Mouse (Mus musculus) hindbrain, embryonic 10.5 days (tissue): ENCODE results near the gene Cd300lg. TPM values are rescaled to one million over a fixed set of nuclear protein-coding genes. Genes with fewer than 3 reads are reported as not detected.

ENCODE experiments used
- DNase-seq: peaks from one replicate; pipeline ENCODE4 v3.0.0-alpha.2; 2017; ENCODE audit warnings: low spot score
- H3K27ac ChIP-seq: fragments of 300-500 bp; sonication (generic); 2 replicates; pipeline ENCODE4 v1.5.1; 2016; ENCODE audit warnings: mild to moderate bottlenecking, moderate library complexity
- H3K27me3 ChIP-seq: fragments of 300-500 bp; sonication (generic); 2 replicates; pipeline ENCODE4 v1.6.1; 2016; ENCODE audit warnings: mild to moderate bottlenecking; ENCODE audit not compliant: poor library complexity, insufficient read depth, severe bottlenecking
- H3K36me3 ChIP-seq: fragments of 300-500 bp; sonication (generic); 2 replicates; pipeline ENCODE4 v1.6.1; 2016; ENCODE audit warnings: mild to moderate bottlenecking, moderate library complexity
- H3K4me1 ChIP-seq: fragments of 300-500 bp; sonication (generic); replicated peaks from 2 replicates; pipeline ENCODE4 v1.6.1; 2016; ENCODE audit warnings: mild to moderate bottlenecking
- H3K4me3 ChIP-seq: fragments of 300-500 bp; sonication (generic); 2 replicates; pipeline ENCODE4 v1.5.1; 2016; ENCODE audit warnings: mild to moderate bottlenecking, moderate library complexity
- H3K9me3 ChIP-seq: fragments of 300-500 bp; sonication (generic); 2 replicates; pipeline ENCODE4 v1.6.1; 2016; ENCODE audit warnings: mild to moderate bottlenecking, moderate library complexity
- WGBS: fragments of 180-500 bp; shearing (Covaris S2); methylation state at CpG from one replicate; pipeline ENCODE4 v1.1.7; 2016; 5-methylcytosine and 5-hydroxymethylcytosine counted together
- polyA plus RNA-seq: library from polyadenylated mRNA; unstranded; fragments of >200 nt; fragmentation: Nextera tagmentation; extraction: Ambion mirVana; gene quantifications from 2 replicates; pipeline ENCODE4 v1.2.1, GENCODE M21; 2016

Cd300lg gene
- polyA plus RNA-seq, result 0.12 and 0.35 TPM in 2 replicates

DNA sequence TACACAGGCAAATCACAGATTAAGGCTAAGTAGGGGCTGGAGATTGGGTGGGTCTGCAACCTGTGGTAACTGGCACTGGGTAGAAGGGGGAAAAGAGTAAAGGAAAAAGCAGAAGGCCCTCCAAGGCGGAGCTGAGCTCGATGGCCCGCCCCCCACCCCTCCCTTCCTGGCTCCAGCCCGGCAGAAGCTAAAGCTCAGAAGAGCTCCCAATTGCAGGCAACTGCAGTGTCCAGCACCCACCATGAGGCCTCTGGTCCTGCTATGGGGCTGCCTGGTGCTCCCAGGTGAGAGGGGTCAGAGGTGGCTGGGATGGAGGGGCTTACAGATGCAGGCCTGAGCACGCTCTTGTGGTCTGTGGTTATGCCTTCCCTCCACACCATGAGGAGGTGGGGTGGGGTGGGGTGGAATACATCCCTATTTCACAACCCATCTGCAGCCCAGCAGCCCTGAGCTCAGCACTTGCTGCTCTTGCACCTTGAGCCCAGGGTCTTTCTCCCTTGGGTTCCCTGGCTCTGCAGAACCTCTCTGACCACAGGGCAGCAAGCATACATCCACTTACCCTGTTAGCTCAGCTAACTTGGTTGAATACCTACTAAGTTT lies at the start of gene Cd300lg:
Gene Cd300lg (plus strand): TSS at position 160 of the 600 bp plus-strand sequence.
- H3K4me3 ChIP-seq, result no peak within 1 kb of the TSS
- H3K27ac ChIP-seq, result peak within 1 kb of the TSS; percentile 12; the same call in 1 of the 2 replicates
- DNase-seq, result no peak
- H3K36me3 ChIP-seq, result no peaks in the 10 kb centered on the region
- H3K9me3 ChIP-seq, result peaks cover 19% of the 10 kb centered on the region
- WGBS, result 61% methylated on average over 5 of the region's 5 CpGs
- H3K27me3 ChIP-seq, result peaks cover 18% of the 10 kb centered on the region
- peaks cover 9% of the 10 kb centered on the region; the same call in 1 of the 2 replicates for H3K4me1 ChIP-seq

- H3K27ac ChIP-seq, result no peak overlapping the region
- no peaks in the 10 kb centered on the region for H3K9me3 ChIP-seq
- DNase-seq, result no peak
- H3K36me3 ChIP-seq, result no peaks in the 10 kb centered on the region
- peaks cover 7% of the 10 kb centered on the region for H3K27me3 ChIP-seq
- no peak overlapping the region for H3K4me3 ChIP-seq
- WGBS, result 85% methylated on average over 3 of the region's 3 CpGs
- H3K4me1 ChIP-seq, result peaks cover 14% of the 10 kb centered on the region; the same call in 1 of the 2 replicates
Observed at GRCm38 (mm10) chr11:101991813-101992212, 49.5 kb upstream of the Cd300lg start.

DNA sequence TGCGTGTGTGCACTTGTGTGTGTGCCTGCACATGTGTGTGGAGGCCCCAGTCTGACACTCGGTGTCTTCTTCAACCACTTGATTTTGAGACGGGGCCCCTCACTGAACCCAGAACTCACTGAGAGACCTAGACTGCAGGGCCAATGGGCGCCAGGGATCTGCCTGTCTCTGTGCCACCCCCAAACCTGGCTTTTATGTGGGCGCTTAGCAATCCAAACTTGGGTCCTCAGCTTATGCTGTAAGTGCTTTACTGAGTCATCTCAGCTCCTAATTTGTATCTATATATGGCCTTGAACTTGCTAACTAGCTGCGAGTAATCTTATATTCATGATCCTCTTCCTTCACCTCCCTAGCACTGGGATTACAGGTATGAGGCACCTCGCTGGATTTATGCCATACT lies 48.9 kb upstream of the Cd300lg start:
- 0 out of 2 replicates have a peak, but pooled peaks cover 3% of the 10 kb centered on the region for H3K36me3 ChIP-seq
- H3K9me3 ChIP-seq, result no peaks in the 10 kb centered on the region
- H3K4me1 ChIP-seq, result peaks cover 11% of the 10 kb centered on the region; the same call in 1 of the 2 replicates
- no peak for DNase-seq
- no peak overlapping the region for H3K27ac ChIP-seq
- 88% methylated on average over 7 of the region's 7 CpGs for WGBS
- H3K4me3 ChIP-seq, result no peak overlapping the region
- peaks cover 2% of the 10 kb centered on the region for H3K27me3 ChIP-seq

GRCm38 (mm10) chr11:101994100-101994499 lies 47.2 kb upstream of the Cd300lg start:
- Histone ChIP-seq H3K36me3 (0 out of 2 replicates have a peak, but pooled peaks cover 5% of the 10 kb centered on the region), H3K9me3 (no peaks in the 10 kb centered on the region), H3K4me1 (0 out of 2 replicates have a peak, but pooled peaks cover 4% of the 10 kb centered on the region), H3K27me3 (no peaks in the 10 kb centered on the region), H3K27ac (no peak overlapping the region), H3K4me3 (no peak overlapping the region)
- no peak for DNase-seq
- 82% methylated on average over 8 of the region's 8 CpGs for WGBS

- H3K27ac ChIP-seq, result no peak overlapping the region
- H3K4me3 ChIP-seq, result no peak overlapping the region
- H3K4me1 ChIP-seq, result peaks cover 16% of the 10 kb centered on the region
- no peaks in the 10 kb centered on the region for H3K27me3 ChIP-seq
- peaks cover 13% of the 10 kb centered on the region; the same call in 1 of the 2 replicates for H3K36me3 ChIP-seq
- 91% methylated on average over 7 of the region's 7 CpGs for WGBS
- no peaks in the 10 kb centered on the region for H3K9me3 ChIP-seq
- no peak for DNase-seq
Observed at GRCm38 (mm10) chr11:101995938-101996337, 45.4 kb upstream of the Cd300lg start.

- no peaks in the 10 kb centered on the region for H3K9me3 ChIP-seq
- 0 out of 2 replicates have a peak, but pooled peaks cover 5% of the 10 kb centered on the region for H3K27me3 ChIP-seq
- peaks cover 28% of the 10 kb centered on the region for H3K36me3 ChIP-seq
- no peak overlapping the region for H3K4me3 ChIP-seq
- H3K27ac ChIP-seq, result no peak overlapping the region
- 63% methylated on average over 5 of the region's 5 CpGs for WGBS
- DNase-seq, result no peak
- H3K4me1 ChIP-seq, result peaks cover 16% of the 10 kb centered on the region
Observed at GRCm38 (mm10) chr11:101998258-101998657, 43.1 kb upstream of the Cd300lg start.

- peak; percentile 32 for DNase-seq
- Histone ChIP-seq H3K9me3 (peaks cover 2% of the 10 kb centered on the region; the same call in 1 of the 2 replicates), H3K36me3 (peaks cover 38% of the 10 kb centered on the region), H3K4me1 (peaks cover 16% of the 10 kb centered on the region), H3K4me3 (no peak overlapping the region), H3K27ac (0 out of 2 replicates have a peak overlapping the region, but pooled peaks have one; percentile 18), H3K27me3 (0 out of 2 replicates have a peak, but pooled peaks cover 5% of the 10 kb centered on the region)
- 50% methylated on average over 4 of the region's 4 CpGs for WGBS
Observed at GRCm38 (mm10) chr11:101999466-101999865, 41.8 kb upstream of the Cd300lg start.

GRCm38 (mm10) chr11:102004251-102004650 lies 37.1 kb upstream of the Cd300lg start:
- peaks cover 77% of the 10 kb centered on the region for H3K36me3 ChIP-seq
- H3K9me3 ChIP-seq, result peaks cover 4% of the 10 kb centered on the region; the same call in 1 of the 2 replicates
- H3K27me3 ChIP-seq, result 0 out of 2 replicates have a peak, but pooled peaks cover 5% of the 10 kb centered on the region
- DNase-seq, result no peak
- WGBS, result 85% methylated on average over 8 of the region's 8 CpGs
- H3K27ac ChIP-seq, result no peak overlapping the region
- no peak overlapping the region for H3K4me3 ChIP-seq
- peaks cover 25% of the 10 kb centered on the region for H3K4me1 ChIP-seq

DNA sequence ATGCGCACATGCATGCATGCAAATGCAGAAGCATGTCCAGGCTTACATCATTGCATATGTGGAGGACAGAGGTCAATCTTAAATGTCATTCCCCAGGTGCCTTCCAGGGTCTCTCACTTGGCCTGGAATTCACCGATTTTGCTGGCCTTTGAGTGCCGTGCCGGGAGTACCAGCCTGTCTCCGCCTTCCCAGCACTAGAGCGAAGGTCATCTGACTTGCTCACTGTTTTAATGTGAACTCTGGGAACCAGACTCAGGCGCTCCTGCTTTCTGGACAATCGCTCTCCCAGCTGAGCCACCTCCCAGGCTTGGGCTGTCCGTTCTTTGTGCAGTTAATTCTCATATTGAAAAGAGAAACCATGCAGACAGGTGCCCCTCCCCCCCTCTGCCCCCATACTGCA lies 35.0 kb upstream of the Cd300lg start:
- peaks cover 27% of the 10 kb centered on the region for H3K4me1 ChIP-seq
- no peak overlapping the region for H3K4me3 ChIP-seq
- H3K27me3 ChIP-seq, result 0 out of 2 replicates have a peak, but pooled peaks cover 4% of the 10 kb centered on the region
- H3K36me3 ChIP-seq, result peaks cover 79% of the 10 kb centered on the region
- H3K9me3 ChIP-seq, result peaks cover 4% of the 10 kb centered on the region; the same call in 1 of the 2 replicates
- peak; percentile 19 for DNase-seq
- WGBS, result 66% methylated on average over 9 of the region's 9 CpGs
- H3K27ac ChIP-seq, result no peak overlapping the region

DNA sequence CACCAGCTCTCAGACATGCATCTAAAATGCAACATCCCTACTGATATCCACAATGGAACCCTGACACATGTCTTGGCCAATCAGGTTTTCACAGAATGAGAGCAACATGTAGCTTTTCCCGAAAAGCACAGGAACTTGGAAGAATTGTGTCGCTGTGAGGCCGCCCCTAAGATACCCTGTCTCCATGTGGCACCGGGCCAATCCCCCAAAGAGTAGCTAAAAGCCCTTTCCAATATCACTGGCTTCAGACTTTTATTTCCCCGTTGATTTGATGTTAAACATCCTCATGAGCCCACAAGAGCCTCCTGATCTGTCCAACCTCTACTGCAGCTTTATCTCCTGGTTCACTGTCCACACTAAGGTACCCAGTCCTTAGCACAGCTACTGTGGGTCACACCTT lies 34.6 kb upstream of the Cd300lg start:
- H3K27me3 ChIP-seq, result 0 out of 2 replicates have a peak, but pooled peaks cover under 1% of the 10 kb centered on the region
- peaks cover 27% of the 10 kb centered on the region for H3K4me1 ChIP-seq
- peaks cover 79% of the 10 kb centered on the region for H3K36me3 ChIP-seq
- H3K4me3 ChIP-seq, result no peak overlapping the region
- no peak for DNase-seq
- WGBS, result 84% methylated on average over 5 of the region's 5 CpGs
- H3K9me3 ChIP-seq, result peaks cover 4% of the 10 kb centered on the region; the same call in 1 of the 2 replicates
- H3K27ac ChIP-seq, result peak overlapping the region; percentile 16; the same call in 1 of the 2 replicates

GRCm38 (mm10) chr11:102008372-102008771 lies 32.9 kb upstream of the Cd300lg start:
- peaks cover 86% of the 10 kb centered on the region for H3K36me3 ChIP-seq
- WGBS, result 93% methylated on average over 8 of the region's 8 CpGs
- no peaks in the 10 kb centered on the region for H3K27me3 ChIP-seq
- H3K4me1 ChIP-seq, result peaks cover 30% of the 10 kb centered on the region
- H3K9me3 ChIP-seq, result peaks cover 4% of the 10 kb centered on the region; the same call in 1 of the 2 replicates
- no peak overlapping the region for H3K4me3 ChIP-seq
- no peak for DNase-seq
- no peak overlapping the region for H3K27ac ChIP-seq

DNA sequence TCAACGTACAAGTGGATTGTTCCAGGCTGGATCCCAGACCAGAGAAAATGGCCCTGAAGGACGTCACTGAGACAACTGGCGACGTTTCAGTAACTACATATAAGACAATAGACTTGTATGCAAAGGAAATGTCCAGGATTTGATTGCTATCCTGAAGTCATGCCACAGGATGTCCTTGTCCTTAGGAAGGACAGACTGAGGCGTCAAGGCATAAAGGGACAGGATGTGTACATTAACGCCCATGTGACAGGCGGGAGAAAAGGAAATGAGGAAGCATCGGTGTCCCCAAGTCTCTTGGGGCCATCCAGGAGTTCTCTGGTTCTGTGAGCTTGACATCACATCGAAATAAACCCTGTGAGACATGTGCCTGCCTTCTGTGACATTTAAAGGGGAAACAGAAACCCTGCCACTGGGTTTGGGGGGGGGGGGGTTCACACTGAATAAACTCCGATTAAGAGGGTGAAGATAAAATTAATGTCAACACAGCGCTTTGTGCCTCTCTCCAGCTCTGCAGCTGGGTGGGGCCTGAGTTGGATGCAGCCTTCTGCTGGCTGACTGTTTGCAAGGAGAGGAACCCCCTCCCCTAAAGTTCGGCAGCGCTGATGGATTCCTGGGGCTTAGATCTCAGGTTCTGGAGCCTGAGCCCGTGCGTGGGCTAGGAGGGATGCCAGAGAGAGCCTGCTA lies 32.2 kb upstream of the Cd300lg start:
- H3K27me3 ChIP-seq, result no peaks in the 10 kb centered on the region
- H3K36me3 ChIP-seq, result peaks cover 81% of the 10 kb centered on the region
- peaks cover 30% of the 10 kb centered on the region for H3K4me1 ChIP-seq
- peaks cover 4% of the 10 kb centered on the region; the same call in 1 of the 2 replicates for H3K9me3 ChIP-seq
- peak overlapping the region; percentile 73 for H3K27ac ChIP-seq
- no peak for DNase-seq
- WGBS, result 85% methylated on average over 15 of the region's 15 CpGs
- no peak overlapping the region for H3K4me3 ChIP-seq

- 78% methylated on average over 13 of the region's 13 CpGs for WGBS
- Histone ChIP-seq H3K4me3 (no peak overlapping the region), H3K36me3 (peaks cover 77% of the 10 kb centered on the region), H3K4me1 (peaks cover 32% of the 10 kb centered on the region), H3K27me3 (no peaks in the 10 kb centered on the region), H3K9me3 (no peaks in the 10 kb centered on the region), H3K27ac (peak overlapping the region; percentile 73)
- DNase-seq, result no peak
Observed at GRCm38 (mm10) chr11:102010140-102010539, 31.2 kb upstream of the Cd300lg start.
